Mouse (Mus musculus): ENCODE data around the gene Atf6. TPM values are rescaled to one million over a fixed set of nuclear protein-coding genes. Genes with fewer than 3 reads are reported as not detected.

The Atf6 gene
- polyA plus RNA-seq, 1 experiment from 2014 or later: 6.2 TPM

- no peak overlapping the region for H3K4me3 ChIP-seq (ENCODE audit: low read depth, low read length)
- DNase-seq (ENCODE audit: low spot score) (no peak), ATAC-seq (ENCODE audit: low FRiP score, low TSS enrichment) (no peak)
- H3K27me3 ChIP-seq (ENCODE audit: control insufficient read depth, insufficient read depth, low read length): no peaks in the 10 kb centered on the region
- no peak overlapping the region for H3K9ac ChIP-seq (ENCODE audit: low read length)
- no peak overlapping the region for H3K4me2 ChIP-seq (replicated peaks; ENCODE audit: low read depth)
- TF ChIP-seq CTCF (IDR thresholded peaks at IDR 0.05; ENCODE audit: low read depth) (no peak), EP300 (optimal IDR thresholded peaks at IDR 0.05) (no peak)
- H3K9me3 ChIP-seq (ENCODE audit: control insufficient read depth, low read length): no peaks in the 10 kb centered on the region
- 59% methylated on average over 3 of the region's 3 CpGs for WGBS
- no peaks in the 10 kb centered on the region for H3K4me1 ChIP-seq (replicated peaks; ENCODE audit: control insufficient read depth, insufficient read depth)
- peak overlapping the region; percentile 65 for H3K27ac ChIP-seq (replicated peaks)
- H3K36me3 ChIP-seq (ENCODE audit: control insufficient read depth, insufficient read depth, low read length): no peaks in the 10 kb centered on the region
Observed at GRCm38 (mm10) chr1:170698771-170699170, 168.8 kb downstream of the Atf6 start.

GRCm38 (mm10) chr1:170697771-170698356, 169.7 kb downstream of the Atf6 start:
- no peak overlapping the region for H3K4me2 ChIP-seq (replicated peaks; ENCODE audit: low read depth)
- H3K9ac ChIP-seq (ENCODE audit: low read length): no peak overlapping the region
- no peak for TF ChIP-seq CTCF (IDR thresholded peaks at IDR 0.05; ENCODE audit: low read depth)
- no peak for TF ChIP-seq EP300 (optimal IDR thresholded peaks at IDR 0.05)
- no peaks in the 10 kb centered on the region for H3K9me3 ChIP-seq (ENCODE audit: control insufficient read depth, low read length)
- WGBS: 83% methylated on average over 7 of the region's 7 CpGs
- DNase-seq (ENCODE audit: low spot score) (no peak), ATAC-seq (ENCODE audit: low FRiP score, low TSS enrichment) (no peak)
- H3K27ac ChIP-seq (replicated peaks): no peak overlapping the region
- H3K27me3 ChIP-seq (ENCODE audit: control insufficient read depth, insufficient read depth, low read length): no peaks in the 10 kb centered on the region
- H3K36me3 ChIP-seq (ENCODE audit: control insufficient read depth, insufficient read depth, low read length): no peaks in the 10 kb centered on the region
- no peak overlapping the region for H3K4me3 ChIP-seq (ENCODE audit: low read depth, low read length)
- H3K4me1 ChIP-seq (replicated peaks; ENCODE audit: control insufficient read depth, insufficient read depth): no peaks in the 10 kb centered on the region

DNA sequence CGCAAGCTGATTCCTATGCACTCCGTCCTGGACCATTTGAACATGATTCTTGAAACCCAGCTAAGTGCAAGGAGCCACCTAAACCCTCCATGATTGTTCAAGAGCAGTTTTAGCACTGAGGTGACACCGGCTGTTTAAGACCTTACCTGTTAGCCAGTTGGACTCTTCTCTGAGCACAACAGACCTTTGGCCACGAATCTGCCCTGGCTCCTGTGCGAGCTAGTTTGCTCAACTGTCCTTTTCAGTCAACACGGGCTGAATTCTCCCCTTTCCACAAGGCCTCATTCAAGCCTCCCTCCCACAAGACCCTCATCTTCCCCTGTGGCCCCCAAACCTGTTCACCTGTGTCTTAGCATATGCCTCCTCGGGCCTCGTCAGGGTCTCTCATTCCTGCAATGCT, 170.6 kb downstream of the Atf6 start:
- WGBS: 93% methylated on average over 8 of the region's 8 CpGs
- Histone ChIP-seq H3K9ac (ENCODE audit: low read length) (no peak overlapping the region), H3K9me3 (ENCODE audit: control insufficient read depth, low read length) (no peaks in the 10 kb centered on the region), H3K27me3 (ENCODE audit: control insufficient read depth, insufficient read depth, low read length) (no peaks in the 10 kb centered on the region), H3K36me3 (ENCODE audit: control insufficient read depth, insufficient read depth, low read length) (no peaks in the 10 kb centered on the region), H3K4me1 (replicated peaks; ENCODE audit: control insufficient read depth, insufficient read depth) (no peaks in the 10 kb centered on the region), H3K4me3 (ENCODE audit: low read depth, low read length) (no peak overlapping the region), H3K27ac (replicated peaks) (no peak overlapping the region), H3K4me2 (replicated peaks; ENCODE audit: low read depth) (no peak overlapping the region)
- TF ChIP-seq EP300 (optimal IDR thresholded peaks at IDR 0.05): no peak
- no peak for TF ChIP-seq CTCF (IDR thresholded peaks at IDR 0.05; ENCODE audit: low read depth)
- ATAC-seq (ENCODE audit: low FRiP score, low TSS enrichment) (no peak), DNase-seq (ENCODE audit: low spot score) (no peak)

DNA sequence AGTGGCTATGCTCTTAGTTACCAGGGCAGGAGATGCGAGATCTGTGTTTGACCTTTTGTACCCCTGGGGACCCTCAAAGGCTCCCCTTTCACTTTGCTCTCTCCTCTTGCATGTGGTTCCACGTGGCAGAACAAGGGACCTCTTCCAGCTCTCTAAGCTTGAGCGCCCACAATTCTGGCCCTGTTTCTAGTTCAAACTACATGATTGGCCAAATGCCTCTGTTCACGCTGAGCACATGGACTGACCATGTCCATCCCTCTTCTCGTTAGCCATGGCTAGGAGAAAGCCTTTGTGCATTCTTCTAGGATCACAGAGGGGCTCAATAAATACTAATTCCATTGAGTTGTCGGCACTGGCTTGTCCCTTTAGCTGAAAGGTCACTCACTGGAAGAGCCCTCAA, 172.2 kb downstream of the Atf6 start:
- Histone ChIP-seq H3K9me3 (ENCODE audit: control insufficient read depth, low read length) (no peaks in the 10 kb centered on the region), H3K9ac (ENCODE audit: low read length) (no peak overlapping the region), H3K27me3 (ENCODE audit: control insufficient read depth, insufficient read depth, low read length) (no peaks in the 10 kb centered on the region), H3K4me1 (replicated peaks; ENCODE audit: control insufficient read depth, insufficient read depth) (no peaks in the 10 kb centered on the region), H3K4me2 (replicated peaks; ENCODE audit: low read depth) (no peak overlapping the region), H3K36me3 (ENCODE audit: control insufficient read depth, insufficient read depth, low read length) (no peaks in the 10 kb centered on the region), H3K4me3 (ENCODE audit: low read depth, low read length) (no peak overlapping the region), H3K27ac (replicated peaks) (no peak overlapping the region)
- ATAC-seq (ENCODE audit: low FRiP score, low TSS enrichment) (no peak), DNase-seq (ENCODE audit: low spot score) (no peak)
- TF ChIP-seq EP300 (optimal IDR thresholded peaks at IDR 0.05): no peak
- no peak for TF ChIP-seq CTCF (IDR thresholded peaks at IDR 0.05; ENCODE audit: low read depth)
- 76% methylated on average over 6 of the region's 6 CpGs for WGBS

DNA sequence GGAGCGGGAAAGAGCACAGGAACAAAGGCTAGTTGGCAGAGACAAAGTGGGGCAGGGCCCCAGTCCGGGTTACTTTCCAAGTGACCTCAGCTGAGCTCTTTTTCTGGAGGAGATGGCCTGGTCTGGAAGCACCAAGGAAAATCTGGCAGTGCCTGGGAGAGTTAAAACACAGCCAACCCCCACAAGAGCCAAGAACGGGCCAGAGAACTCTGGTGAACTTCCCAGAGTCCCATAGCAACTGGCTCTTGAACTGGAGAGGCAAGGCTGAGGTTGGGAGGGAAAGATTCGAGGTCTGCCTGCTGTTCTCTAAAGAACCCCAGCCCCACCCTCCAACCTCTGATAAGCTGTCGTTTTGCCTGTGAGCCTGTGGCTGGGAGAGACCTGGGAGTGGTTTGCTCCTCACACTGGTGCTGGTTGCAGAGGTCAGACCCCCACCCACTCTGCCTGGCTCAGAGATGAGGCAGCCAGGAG, 172.7 kb downstream of the Atf6 start:
- H3K4me1 ChIP-seq (replicated peaks; ENCODE audit: control insufficient read depth, insufficient read depth): no peaks in the 10 kb centered on the region
- peak; percentile 30 for DNase-seq (ENCODE audit: low spot score)
- no peaks in the 10 kb centered on the region for H3K27me3 ChIP-seq (ENCODE audit: control insufficient read depth, insufficient read depth, low read length)
- H3K9ac ChIP-seq (ENCODE audit: low read length): no peak overlapping the region
- no peak overlapping the region for H3K4me3 ChIP-seq (ENCODE audit: low read depth, low read length)
- 30% methylated on average over 5 of the region's 5 CpGs for WGBS
- H3K36me3 ChIP-seq (ENCODE audit: control insufficient read depth, insufficient read depth, low read length): no peaks in the 10 kb centered on the region
- no peak for TF ChIP-seq CTCF (IDR thresholded peaks at IDR 0.05; ENCODE audit: low read depth)
- H3K27ac ChIP-seq (replicated peaks): no peak overlapping the region
- H3K4me2 ChIP-seq (replicated peaks; ENCODE audit: low read depth): no peak overlapping the region
- no peaks in the 10 kb centered on the region for H3K9me3 ChIP-seq (ENCODE audit: control insufficient read depth, low read length)
- peak; percentile 46 for ATAC-seq (ENCODE audit: low FRiP score, low TSS enrichment)

DNA sequence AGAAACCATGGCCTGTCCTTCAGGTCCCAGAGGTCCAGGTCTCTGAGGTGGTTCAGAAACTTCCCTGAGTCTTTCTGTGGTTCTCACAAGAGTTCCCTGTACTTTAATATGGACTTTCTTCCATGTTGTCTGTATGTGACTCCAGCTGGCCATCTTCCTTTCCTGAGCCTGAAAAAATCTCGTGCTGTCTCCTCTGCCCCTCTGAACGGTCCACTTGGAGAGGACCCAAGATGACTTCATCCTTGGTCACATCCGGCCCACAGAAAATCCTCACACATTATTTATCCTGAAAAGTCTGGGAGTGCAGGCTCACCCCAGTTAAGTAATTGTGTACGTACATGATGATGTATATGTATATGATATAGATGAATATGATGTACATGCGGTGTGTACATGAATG, 176.3 kb downstream of the Atf6 start:
- TF ChIP-seq EP300 (optimal IDR thresholded peaks at IDR 0.05) (no peak), CTCF (IDR thresholded peaks at IDR 0.05; ENCODE audit: low read depth) (no peak)
- Histone ChIP-seq H3K36me3 (ENCODE audit: control insufficient read depth, insufficient read depth, low read length) (no peaks in the 10 kb centered on the region), H3K9me3 (ENCODE audit: control insufficient read depth, low read length) (no peaks in the 10 kb centered on the region), H3K9ac (ENCODE audit: low read length) (no peak overlapping the region), H3K4me2 (replicated peaks; ENCODE audit: low read depth) (no peak overlapping the region), H3K4me1 (replicated peaks; ENCODE audit: control insufficient read depth, insufficient read depth) (no peaks in the 10 kb centered on the region), H3K4me3 (ENCODE audit: low read depth, low read length) (no peak overlapping the region), H3K27ac (replicated peaks) (no peak overlapping the region), H3K27me3 (ENCODE audit: control insufficient read depth, insufficient read depth, low read length) (no peaks in the 10 kb centered on the region)
- ATAC-seq (ENCODE audit: low FRiP score, low TSS enrichment): no peak
- 59% methylated on average over 5 of the region's 5 CpGs for WGBS
- DNase-seq (ENCODE audit: low spot score): no peak

All from stomach, postnatal 0 days (tissue).